Mouse (Mus musculus) C2C12 (cell line): ENCODE results near the gene Fndc11.

Experiments used
- CEBPB ChIP-seq: IDR thresholded peaks from one replicate; pipeline ENCODE4 v1.6.1; 2011; ENCODE audit warnings: low read depth, mild to moderate bottlenecking, control low read depth, moderate library complexity
- CTCF ChIP-seq: IDR thresholded peaks from one replicate; pipeline ENCODE4 v1.5.1; 2011; ENCODE audit not compliant: control insufficient read depth, insufficient read depth, insufficient read length
- FOSL1 ChIP-seq: IDR thresholded peaks from one replicate; pipeline ENCODE4 v1.8.0; 2011; ENCODE audit warnings: mild to moderate bottlenecking, low read length; ENCODE audit not compliant: poor library complexity, insufficient read depth, severe bottlenecking
- MAX ChIP-seq: IDR thresholded peaks from one replicate; pipeline ENCODE4 v1.6.1; 2011; ENCODE audit warnings: mild to moderate bottlenecking, control low read depth
- MYOD1 ChIP-seq: IDR thresholded peaks from one replicate; pipeline ENCODE4 v1.6.1; 2011; ENCODE audit warnings: low read depth; ENCODE audit not compliant: control insufficient read depth, insufficient read length
- MYOG ChIP-seq: IDR thresholded peaks from one replicate; pipeline ENCODE4 v1.6.1; 2011; ENCODE audit not compliant: control insufficient read depth, insufficient read length; ENCODE audit errors: extremely low read depth
- USF1 ChIP-seq: IDR thresholded peaks from one replicate; pipeline ENCODE4 v1.6.1; 2011; ENCODE audit warnings: low read depth, mild to moderate bottlenecking, control low read depth, moderate library complexity

DNA sequence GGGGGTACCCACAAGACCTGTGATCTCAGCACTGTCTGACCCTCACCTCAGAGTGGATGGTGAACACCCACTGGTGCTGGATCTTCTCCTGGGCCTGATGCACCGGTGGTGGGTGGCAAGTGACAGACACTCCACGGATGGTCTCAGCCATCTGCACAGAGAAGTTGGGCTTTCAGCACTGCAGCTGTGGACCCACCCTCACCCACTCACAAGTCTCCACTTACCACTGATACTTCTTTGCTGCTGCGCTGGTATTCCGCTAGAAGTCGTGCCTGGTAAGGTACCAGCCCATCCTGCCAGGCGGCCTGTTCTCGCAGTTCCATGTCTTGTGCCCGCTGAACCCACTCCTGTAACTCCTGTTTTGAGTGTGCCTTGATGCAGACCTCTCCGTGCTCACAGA, 19.4 kb downstream of the Fndc11 start:
- TF ChIP-seq CTCF (no peak), CEBPB (no peak), MAX (no peak), MYOD1 (no peak), MYOG (no peak), USF1 (no peak), FOSL1 (no peak)
